Mouse (Mus musculus): ENCODE data around the gene Bclaf3.

DNA sequence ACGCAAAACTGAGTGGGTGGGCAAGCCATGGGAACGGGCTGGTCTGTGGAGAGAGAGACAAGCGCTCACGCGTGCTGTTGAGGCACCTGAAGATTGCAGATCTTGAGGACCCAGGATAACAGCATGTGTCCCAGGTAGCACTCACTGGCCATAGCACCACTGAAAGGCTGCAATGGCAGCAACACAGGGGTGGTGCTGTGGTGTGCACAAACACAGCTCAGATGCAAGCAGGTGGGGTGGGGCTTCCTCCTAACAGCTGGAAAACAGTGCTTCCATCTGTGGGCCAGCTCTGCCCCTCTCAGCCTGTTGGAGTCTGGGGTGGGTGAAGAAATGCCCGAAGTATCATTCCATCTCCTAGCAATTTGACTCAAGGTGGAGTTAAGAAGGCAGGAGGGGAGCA is at the start of gene Bclaf3:
- no peak for TF ChIP-seq POLR2A (IDR thresholded peaks at IDR 0.05; ENCODE audit: control insufficient read depth in 1 of 2, insufficient read depth in 1 of 2, low read depth in 1 of 2, low read length in 2 of 2, poor library complexity in 1 of 2)
- TF ChIP-seq CHD2 (IDR thresholded peaks at IDR 0.05; ENCODE audit: low read length) = no peak
- no peak for TF ChIP-seq RAD21 (IDR thresholded peaks at IDR 0.05; ENCODE audit: low read depth, low read length)
- TF ChIP-seq UBTF (IDR thresholded peaks at IDR 0.05; ENCODE audit: borderline replicate concordance, insufficient read depth, low read depth, low read length) = no peak
- no peak for TF ChIP-seq EP300 (IDR thresholded peaks at IDR 0.05; ENCODE audit: low read depth in 1 of 2, low read length in 2 of 2)
- no peak for TF ChIP-seq TAL1 (IDR thresholded peaks at IDR 0.05; ENCODE audit: low read length)
- no peak for TF ChIP-seq NELFE (IDR thresholded peaks at IDR 0.05; ENCODE audit: low read depth, low read length)
- TF ChIP-seq USF1 (IDR thresholded peaks at IDR 0.05; ENCODE audit: low read depth, low read length) = no peak
- TF ChIP-seq SIN3A (IDR thresholded peaks at IDR 0.05; ENCODE audit: low read length) = no peak

Measured in MEL (cell line).